Comparison of ENCODE assay signal across 9 mouse cellular contexts in genomic region chr11:61487401-61487800, GRCm38 (mm10). TPM values are rescaled to one million over a fixed set of nuclear protein-coding genes. Genes with fewer than 3 reads are reported as not detected.
A peak's percentile ranks its signal among the peaks of the same experiment; 100 is the strongest.
DNase-seq lines count a peak whose midpoint lies in the region; ATAC-seq and TF ChIP-seq lines count a peak whose summit lies in the region.
"Had no signal": no experiment of that assay in that cellular context is flagged by ENCODE, and none has a peak within 500 bp of the region (broad histone marks: within the 10 kb centered on the region; RNA-seq: fewer than 3 reads in every experiment).

No protein-coding gene starts in this region.

- peaks cover 15% of the 10 kb centered on the region for H3K36me3 ChIP-seq in stomach, postnatal 0 days (ENCODE audit: control insufficient read depth, insufficient read depth, low read length)

- ATAC-seq in stomach, postnatal 0 days (ENCODE audit: low FRiP score, low TSS enrichment): no peak
- ATAC-seq in monocyte, adult 5-6 weeks (replicated peaks; ENCODE audit: insufficient number of reproducible peaks, low FRiP score, low TSS enrichment, poor library complexity, severe bottlenecking): no peak

- 31% methylated on average over 2 of the region's 2 CpGs for WGBS in stomach, postnatal 0 days

- no peak for TF ChIP-seq EP300 in stomach, postnatal 0 days (optimal IDR thresholded peaks at IDR 0.05)

- peak; percentile 66 to 78 for DNase-seq in cerebellum, postnatal 14 days
- no peak for DNase-seq in cerebellum, adult 9-10 months
- DNase-seq in ovary, adult 18-20 months (ENCODE audit: low spot score): peak; percentile 38
- DNase-seq in ovary, postnatal 10 days (ENCODE audit: low spot score): no peak
- peak; percentile 60 for DNase-seq in gastrocnemius, postnatal 25 days
- DNase-seq in layer of hippocampus, postnatal 10 days (ENCODE audit: low spot score in 2 of 2): peak; percentile 66 to 70
- DNase-seq in stomach, postnatal 0 days (ENCODE audit: low spot score): peak; percentile 49

- no peak for TF ChIP-seq CTCF in stomach, postnatal 0 days (IDR thresholded peaks at IDR 0.05; ENCODE audit: low read depth)

- no peaks in the 10 kb centered on the region for H3K9me3 ChIP-seq in stomach, postnatal 0 days (ENCODE audit: control insufficient read depth, low read length)

- peak overlapping the region; percentile 92; the same call in 1 of the 2 replicates for H3K27ac ChIP-seq in stomach, postnatal 0 days (replicated peaks)

- no peak overlapping the region for H3K4me3 ChIP-seq in stomach, postnatal 0 days (ENCODE audit: low read depth, low read length)

- H3K27me3 ChIP-seq in stomach, postnatal 0 days (ENCODE audit: control insufficient read depth, insufficient read depth, low read length): no peaks in the 10 kb centered on the region

- H3K4me2 ChIP-seq in stomach, postnatal 0 days (replicated peaks; ENCODE audit: low read depth): peak overlapping the region; percentile 51; the same call in 1 of the 2 replicates

- no peak overlapping the region for H3K9ac ChIP-seq in stomach, postnatal 0 days (ENCODE audit: low read length)

- H3K4me1 ChIP-seq in stomach, postnatal 0 days (replicated peaks; ENCODE audit: control insufficient read depth, insufficient read depth): peaks cover 4% of the 10 kb centered on the region; the same call in 1 of the 2 replicates

RNA-seq across cellular contexts. Expression of gene Mfap4, which starts 2.2 kb away (rescaled TPM):
- 10 to 100 TPM; 41.9 to 52.4 TPM for total RNA-seq in gastrocnemius, postnatal 25 days (2021)
- 10 to 100 TPM; 10.6 to 11.2 TPM for total RNA-seq in layer of hippocampus, postnatal 10 days (2021)
- 174 and 184 TPM in 2 replicates for polyA plus RNA-seq in stomach, postnatal 0 days (2015; fragmentation: Nextera tagmentation; extraction: Ambion mirVana)
- not detected in 3 replicates for total RNA-seq in monocyte, adult 5-6 weeks (2017)
- total RNA-seq: CH12.LX had no signal

RNA-seq across cellular contexts. Expression of gene Mapk7, which starts 6.8 kb away (rescaled TPM):
- total RNA-seq in gastrocnemius, postnatal 25 days (2021): 1 to 10 TPM; 3.2 to 4.5 TPM
- 10 to 100 TPM; 46.0 to 51.1 TPM for total RNA-seq in layer of hippocampus, postnatal 10 days (2021)
- 14.5 and 15.4 TPM in 2 replicates for polyA plus RNA-seq in stomach, postnatal 0 days (2015; fragmentation: Nextera tagmentation; extraction: Ambion mirVana)
- total RNA-seq in monocyte, adult 5-6 weeks (2017): 14.7 to 31.5 TPM (median 15.7 TPM) in 3 replicates

RNA-seq across cellular contexts. Expression of gene B9d1, which starts 17.5 kb away (rescaled TPM):
- total RNA-seq in gastrocnemius, postnatal 25 days (2021): 1 to 10 TPM; 5.5 to 7.4 TPM
- total RNA-seq in layer of hippocampus, postnatal 10 days (2021): 10 to 100 TPM; 30.8 to 34.2 TPM
- polyA plus RNA-seq in stomach, postnatal 0 days (2015; fragmentation: Nextera tagmentation; extraction: Ambion mirVana): 11.3 and 11.9 TPM in 2 replicates
- not detected in 3 replicates for total RNA-seq in monocyte, adult 5-6 weeks (2017)

RNA-seq across cellular contexts. Expression of gene Rnf112, which starts 33.5 kb away (rescaled TPM):
- under 1 TPM; 0.21 to 0.33 TPM for total RNA-seq in gastrocnemius, postnatal 25 days (2021)
- total RNA-seq in layer of hippocampus, postnatal 10 days (2021): 100 to 1,000 TPM; 201 to 230 TPM
- 0.84 and 1.3 TPM in 2 replicates for polyA plus RNA-seq in stomach, postnatal 0 days (2015; fragmentation: Nextera tagmentation; extraction: Ambion mirVana)
- not detected in 3 replicates for total RNA-seq in monocyte, adult 5-6 weeks (2017)
- total RNA-seq: CH12.LX had no signal

Comparison
In these comparisons a context has a peak if more than half of its experiments do, and no peak if none do; other contexts are left out.
1. DNase-seq: peak in cerebellum, postnatal 14 days (2 of 2), ovary, adult 18-20 months (single experiment), gastrocnemius, postnatal 25 days (single experiment), layer of hippocampus, postnatal 10 days (2 of 2) and stomach, postnatal 0 days (single experiment); none in cerebellum, adult 9-10 months (single experiment) and ovary, postnatal 10 days (single experiment).
2. RNA of gene Mfap4, which starts 2.2 kb away (total RNA-seq): 41.9 to 52.4 TPM in gastrocnemius, postnatal 25 days and 10.6 to 11.2 TPM in layer of hippocampus, postnatal 10 days; not detected in monocyte, adult 5-6 weeks; every median in the first group is over 10 times any median in the second.